Comparison of ENCODE assay signal across 10 mouse cellular contexts in genomic region chr9:111939271-111940067, GRCm38 (mm10).
DNase-seq lines count a peak whose midpoint lies in the region; ATAC-seq and TF ChIP-seq lines count a peak whose summit lies in the region.
"Had no signal": no experiment of that assay in that cellular context is flagged by ENCODE, and none has a peak within 500 bp of the region (broad histone marks: within the 10 kb centered on the region; RNA-seq: fewer than 3 reads in every experiment).

No protein-coding gene starts in this region.

- H3K4me3 ChIP-seq in gastrocnemius, adult 2 months, result no peak overlapping the region
- H3K4me3 ChIP-seq in neural tube, embryonic 11.5 days (ENCODE audit: low read depth, low read length), result no peak overlapping the region
- H3K4me3 ChIP-seq in forebrain, postnatal 0 days (ENCODE audit: low read depth, low read length), result no peak overlapping the region
- H3K4me3 ChIP-seq: limb, embryonic 12.5 days had no signal

- H3K9ac ChIP-seq in neural tube, embryonic 11.5 days (ENCODE audit: low read length), result no peak overlapping the region
- H3K9ac ChIP-seq in forebrain, postnatal 0 days, result no peak overlapping the region
- H3K9ac ChIP-seq: limb, embryonic 12.5 days had no signal

- H3K4me1 ChIP-seq in neural tube, embryonic 11.5 days (ENCODE audit: control insufficient read depth, insufficient read depth, low read length), result no peaks in the 10 kb centered on the region
- no peaks in the 10 kb centered on the region for H3K4me1 ChIP-seq in forebrain, postnatal 0 days (ENCODE audit: insufficient read depth)
- H3K4me1 ChIP-seq: limb, embryonic 12.5 days had no signal

- H3K9me3 ChIP-seq in neural tube, embryonic 11.5 days (ENCODE audit: control insufficient read depth, low read length), result no peaks in the 10 kb centered on the region
- H3K9me3 ChIP-seq in forebrain, postnatal 0 days (ENCODE audit: low read length), result no peaks in the 10 kb centered on the region
- H3K9me3 ChIP-seq: limb, embryonic 12.5 days had no signal

- no peaks in the 10 kb centered on the region for H3K27me3 ChIP-seq in neural tube, embryonic 11.5 days (ENCODE audit: control insufficient read depth, insufficient read depth, low read length)
- H3K27me3 ChIP-seq in forebrain, postnatal 0 days (ENCODE audit: insufficient read depth, low read length), result no peaks in the 10 kb centered on the region
- H3K27me3 ChIP-seq: CH12.LX; limb, embryonic 12.5 days had no signal

- ATAC-seq in neural tube, embryonic 11.5 days (ENCODE audit: insufficient read depth, low FRiP score, low TSS enrichment), result no peak
- peak; percentile 59 for ATAC-seq in forebrain, postnatal 0 days

- no peak overlapping the region for H3K27ac ChIP-seq in gastrocnemius, adult 2 months
- H3K27ac ChIP-seq in neural tube, embryonic 11.5 days (ENCODE audit: low read depth, low read length), result no peak overlapping the region
- H3K27ac ChIP-seq in forebrain, postnatal 0 days (ENCODE audit: low read depth, low read length), result no peak overlapping the region
- H3K27ac ChIP-seq: limb, embryonic 12.5 days had no signal

- intact Hi-C loops in gastrocnemius, adult 2 months (cut with DNase I), result no loop called here
- intact Hi-C loops in left cerebral cortex, postnatal 4 days (cut with DNase I), result loop anchor here (10.0 kb wide), 1 partner anchor 115 kb away; no protein-coding TSS in a partner anchor

- no peak for DNase-seq in gastrocnemius, adult 2 months
- DNase-seq in gastrocnemius, postnatal 4 days (ENCODE audit: low spot score in 2 of 2), result no peak
- DNase-seq in neural tube, embryonic 11.5 days (ENCODE audit: low spot score), result peak; percentile 50
- DNase-seq in neural tube, embryonic 10.5 days (ENCODE audit: extremely low spot score, low spot score), result no peak
- peak; percentile 80 for DNase-seq in forebrain, postnatal 0 days
- peak; percentile 35 for DNase-seq in left cerebral cortex, postnatal 4 days
- DNase-seq in T-cell, adult 2 months (ENCODE audit: low spot score), result no peak
- DNase-seq in thymus, postnatal 36 days, result no peak

- no peak overlapping the region for H3K4me2 ChIP-seq in neural tube, embryonic 11.5 days (ENCODE audit: low read depth)
- H3K4me2 ChIP-seq in forebrain, postnatal 0 days (ENCODE audit: low read depth), result no peak overlapping the region
- H3K4me2 ChIP-seq: limb, embryonic 12.5 days had no signal

- 48% methylated on average over 8 of the region's 8 CpGs for WGBS in neural tube, embryonic 11.5 days
- WGBS in forebrain, postnatal 0 days, result 45% methylated on average over 8 of the region's 8 CpGs

- H3K36me3 ChIP-seq in neural tube, embryonic 11.5 days (ENCODE audit: control insufficient read depth, insufficient read depth, low read length), result no peaks in the 10 kb centered on the region
- H3K36me3 ChIP-seq in forebrain, postnatal 0 days (ENCODE audit: insufficient read depth), result no peaks in the 10 kb centered on the region
- H3K36me3 ChIP-seq: limb, embryonic 12.5 days had no signal

- TF ChIP-seq CTCF in gastrocnemius, adult 2 months (IDR thresholded peaks at IDR 0.05), result peak; percentile 49
- peak; percentile 82 for TF ChIP-seq CTCF in forebrain, postnatal 0 days (IDR thresholded peaks at IDR 0.05; ENCODE audit: low read depth)

Comparison
In these comparisons a context has a peak if more than half of its experiments do, and no peak if none do; other contexts are left out.
1. DNase-seq: peak in neural tube, embryonic 11.5 days (single experiment), forebrain, postnatal 0 days (single experiment) and left cerebral cortex, postnatal 4 days (single experiment); none in gastrocnemius, adult 2 months (single experiment), gastrocnemius, postnatal 4 days (0 of 2), neural tube, embryonic 10.5 days (single experiment), T-cell, adult 2 months (single experiment) and thymus, postnatal 36 days (0 of 2).